Mouse (Mus musculus): ENCODE measurements around the gene Tyw1.
A peak's percentile ranks its signal among the peaks of the same experiment; 100 is the strongest.

Gene Tyw1

GRCm38 (mm10) chr5:130264433-130265005, 9.1 kb downstream of the Tyw1 start:
- DNase-seq, result no peak

GRCm38 (mm10) chr5:130266651-130267050, 11.2 kb downstream of the Tyw1 start:
- DNase-seq, result peak in 1 of 2 experiments; percentile 40

- peak in 1 of 2 experiments; percentile 24 for DNase-seq
Observed at GRCm38 (mm10) chr5:130267316-130267715, 11.9 kb downstream of the Tyw1 start.

GRCm38 (mm10) chr5:130268976-130269375, 13.6 kb downstream of the Tyw1 start:
- DNase-seq, result no peak

GRCm38 (mm10) chr5:130272344-130272743, 16.9 kb downstream of the Tyw1 start:
- DNase-seq, result no peak

GRCm38 (mm10) chr5:130273046-130273445, 17.6 kb downstream of the Tyw1 start:
- no peak for DNase-seq

GRCm38 (mm10) chr5:130275509-130275908, 20.1 kb downstream of the Tyw1 start:
- no peak for DNase-seq

- no peak for DNase-seq
Observed at GRCm38 (mm10) chr5:130278011-130278472, 22.6 kb downstream of the Tyw1 start.

GRCm38 (mm10) chr5:130283079-130283732, 27.8 kb downstream of the Tyw1 start:
- no peak for DNase-seq

- no peak for DNase-seq
Observed at GRCm38 (mm10) chr5:130288106-130288505, 32.7 kb downstream of the Tyw1 start.

GRCm38 (mm10) chr5:130290242-130290641, 34.8 kb downstream of the Tyw1 start:
- DNase-seq, result no peak

GRCm38 (mm10) chr5:130290775-130291174, 35.4 kb downstream of the Tyw1 start:
- no peak for DNase-seq

GRCm38 (mm10) chr5:130292976-130293375, 37.6 kb downstream of the Tyw1 start:
- no peak for DNase-seq

- DNase-seq, result no peak
Observed at GRCm38 (mm10) chr5:130293941-130294340, 38.5 kb downstream of the Tyw1 start.

- DNase-seq, result no peak
Observed at GRCm38 (mm10) chr5:130294598-130294997, 39.2 kb downstream of the Tyw1 start.

- no peak for DNase-seq
Observed at GRCm38 (mm10) chr5:130296071-130296470, 40.7 kb downstream of the Tyw1 start.

GRCm38 (mm10) chr5:130298831-130299460, 43.5 kb downstream of the Tyw1 start:
- DNase-seq, result no peak

- no peak for DNase-seq
Observed at GRCm38 (mm10) chr5:130299526-130299925, 44.1 kb downstream of the Tyw1 start.

GRCm38 (mm10) chr5:130303611-130304010, 48.2 kb downstream of the Tyw1 start:
- DNase-seq, result no peak

- no peak for DNase-seq
Observed at GRCm38 (mm10) chr5:130307921-130308320, 52.5 kb downstream of the Tyw1 start.

- no peak for DNase-seq
Observed at GRCm38 (mm10) chr5:130310077-130310476, 54.7 kb downstream of the Tyw1 start.

GRCm38 (mm10) chr5:130310827-130311226, 55.4 kb downstream of the Tyw1 start:
- DNase-seq, result no peak

GRCm38 (mm10) chr5:130313488-130313887, 58.1 kb downstream of the Tyw1 start:
- DNase-seq, result no peak

GRCm38 (mm10) chr5:130314926-130315325, 59.5 kb downstream of the Tyw1 start:
- no peak for DNase-seq
